Mouse (Mus musculus) layer of hippocampus, postnatal 14 days (tissue): Measurements from ENCODE around the gene Map10. TPM values are rescaled to one million over a fixed set of nuclear protein-coding genes. Genes with fewer than 3 reads are reported as not detected.

Source experiments
- DNase-seq, 2 experiments: peaks; one replicate each; pipeline ENCODE4 v3.0.0; 2021 to 2022; ENCODE audit warnings: low spot score in 2 of 2, mixed read lengths in 1 of 2
- total RNA-seq, 2 experiments: library from RNA; stranded (reverse); gene quantifications; 2 replicates each; pipeline ENCODE4 v1.2.3; 2021

Gene Map10
- total RNA-seq, 2 experiments from 2014 or later = 4.2 TPM

DNA sequence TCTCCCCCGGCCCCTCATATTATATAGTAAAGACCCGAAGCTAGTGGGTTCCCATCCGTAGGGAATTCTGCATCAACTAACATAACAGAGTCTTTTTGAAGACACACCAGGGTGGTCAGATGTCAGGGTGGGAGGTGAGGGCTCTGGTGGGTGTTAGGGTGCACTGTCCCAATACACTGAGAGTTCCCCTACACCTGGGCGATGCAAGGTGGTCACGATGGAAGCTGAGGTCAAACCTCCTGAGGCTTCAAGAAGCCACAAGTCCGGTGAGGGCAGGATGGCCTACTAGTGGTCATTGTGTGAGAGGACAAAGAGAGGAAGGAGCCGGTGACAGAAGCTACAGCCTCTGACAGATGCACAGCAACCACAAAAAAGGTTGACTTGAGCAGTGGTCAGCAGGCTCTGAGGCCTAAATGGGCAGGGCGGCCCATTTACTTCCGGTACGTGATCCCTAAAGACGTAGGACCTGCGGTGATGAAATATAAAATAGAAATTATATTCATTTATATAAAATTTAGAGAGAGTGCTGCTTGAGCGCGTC lies 389 bp upstream of the Map10 start:
- no peak for DNase-seq

DNA sequence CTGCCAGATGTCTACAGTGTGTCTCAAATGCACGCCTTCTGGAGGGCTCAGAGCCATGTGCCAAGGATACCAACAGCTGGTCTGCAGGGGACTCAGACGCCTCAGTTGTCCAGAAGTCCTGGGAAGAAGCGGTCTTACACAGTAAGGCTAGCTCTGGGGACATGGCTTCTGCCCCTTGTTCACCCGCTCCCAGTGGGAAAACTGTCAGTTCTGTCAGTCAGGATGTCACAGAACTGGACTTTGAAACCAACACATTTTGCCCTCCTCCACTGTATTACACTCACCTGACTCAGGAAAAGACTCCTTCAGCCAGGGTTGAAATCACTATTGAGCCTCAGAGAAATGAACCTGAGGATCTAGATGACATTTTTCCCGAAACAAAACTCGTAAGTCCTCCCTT lies 802 bp downstream of the Map10 start:
- DNase-seq = no peak

DNA sequence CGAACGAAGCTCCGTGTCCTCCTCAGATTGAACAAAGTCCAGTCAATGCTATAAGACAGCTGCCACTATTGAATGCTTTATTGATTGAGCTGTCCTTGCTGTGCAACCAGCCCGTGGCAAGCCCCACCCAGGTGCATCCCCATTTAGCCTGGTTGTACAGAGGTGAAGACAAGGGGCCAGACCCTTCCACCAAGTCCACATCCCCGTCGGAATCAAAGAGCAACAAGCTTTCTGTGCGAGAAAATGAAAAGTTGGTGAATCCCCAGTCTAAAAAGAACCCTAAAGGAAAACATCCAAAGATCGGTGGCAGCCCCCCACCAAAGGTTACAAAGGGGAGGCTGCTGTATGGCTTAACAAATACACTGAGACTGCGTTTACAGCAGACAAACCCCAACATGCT lies 1.3 kb downstream of the Map10 start:
- DNase-seq = no peak

DNA sequence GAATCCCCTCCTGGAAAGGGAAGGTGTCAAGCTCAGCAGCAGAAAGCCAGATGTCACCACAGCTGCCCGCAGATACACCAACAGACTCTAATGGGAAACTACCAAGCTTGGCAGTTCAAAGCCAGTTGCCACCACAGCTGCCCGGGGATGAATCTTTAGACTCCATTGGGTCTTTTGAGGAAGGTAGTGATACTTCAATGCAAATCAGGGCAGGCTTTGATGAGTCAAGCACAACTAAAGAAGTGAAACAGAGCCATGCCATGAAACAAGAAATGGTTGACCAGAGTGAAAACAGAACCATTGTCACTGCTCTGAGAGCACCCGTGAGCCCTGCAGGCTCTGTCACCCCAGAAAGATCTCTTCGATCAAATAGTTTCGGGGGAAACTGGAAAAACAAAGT lies 1.8 kb downstream of the Map10 start:
- DNase-seq = no peak

- DNase-seq = no peak
Observed at GRCm38 (mm10) chr8:125675796-125676195, 6.2 kb downstream of the Map10 start.

DNA sequence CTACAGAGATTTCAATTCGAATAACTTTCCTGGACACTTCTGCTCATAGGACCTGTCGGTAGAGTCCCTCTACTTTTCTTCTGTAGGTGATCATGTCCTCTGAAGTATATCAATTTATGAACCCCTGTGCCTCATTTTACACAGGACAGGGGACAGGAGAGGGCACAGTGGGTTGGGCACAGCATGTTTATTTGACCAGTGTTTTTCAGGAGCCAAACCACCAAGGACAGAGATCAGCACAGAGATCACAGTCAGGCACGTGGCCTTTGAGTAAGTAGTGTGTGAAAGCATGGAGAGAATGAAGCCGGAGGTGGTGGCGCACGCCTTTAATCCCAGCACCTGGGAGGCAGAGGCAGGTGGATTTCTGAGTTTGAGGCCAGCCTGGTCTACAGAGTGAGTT lies 7.9 kb downstream of the Map10 start:
- no peak for DNase-seq

DNA sequence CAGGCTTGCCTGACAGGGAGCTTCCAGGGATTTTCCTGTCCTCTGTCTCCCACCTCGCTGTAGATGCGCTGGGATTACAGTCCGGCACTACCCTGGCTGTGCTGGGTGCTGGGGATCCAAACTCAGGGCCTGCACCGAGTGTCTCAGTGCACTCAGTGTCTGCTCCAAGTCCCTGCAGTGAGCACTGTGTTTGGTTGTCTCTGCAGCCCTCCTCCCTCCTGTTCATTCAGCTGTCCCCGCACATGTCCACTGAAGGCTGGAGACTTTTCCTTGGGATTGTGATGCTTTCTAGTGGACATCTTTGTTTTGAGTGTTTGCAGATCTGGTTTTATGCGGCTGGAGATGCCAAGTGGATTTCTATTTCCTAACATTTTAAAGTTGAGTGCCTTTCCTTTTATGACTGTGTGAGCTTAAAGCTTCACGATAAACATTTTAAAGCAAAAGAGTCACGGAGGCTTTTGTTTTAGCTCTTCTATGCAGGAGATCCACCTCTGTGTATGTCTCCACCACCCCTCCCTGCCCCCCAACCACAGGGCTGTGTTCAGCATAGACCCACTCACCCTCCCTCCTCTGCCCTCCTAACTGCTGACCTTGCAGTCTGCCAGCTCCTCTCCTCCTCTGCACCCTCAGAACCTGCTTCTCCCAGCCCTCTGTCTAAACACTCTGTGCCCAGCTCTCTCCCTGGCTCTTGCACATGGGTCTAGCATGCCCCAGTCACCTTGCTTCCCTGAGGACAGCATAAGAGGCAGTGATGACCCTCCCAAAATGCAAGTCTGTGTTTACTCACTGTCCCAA lies 9.4 kb downstream of the Map10 start:
- no peak for DNase-seq

- no peak for DNase-seq
Observed at GRCm38 (mm10) chr8:125680851-125681408, 11.3 kb downstream of the Map10 start.

DNA sequence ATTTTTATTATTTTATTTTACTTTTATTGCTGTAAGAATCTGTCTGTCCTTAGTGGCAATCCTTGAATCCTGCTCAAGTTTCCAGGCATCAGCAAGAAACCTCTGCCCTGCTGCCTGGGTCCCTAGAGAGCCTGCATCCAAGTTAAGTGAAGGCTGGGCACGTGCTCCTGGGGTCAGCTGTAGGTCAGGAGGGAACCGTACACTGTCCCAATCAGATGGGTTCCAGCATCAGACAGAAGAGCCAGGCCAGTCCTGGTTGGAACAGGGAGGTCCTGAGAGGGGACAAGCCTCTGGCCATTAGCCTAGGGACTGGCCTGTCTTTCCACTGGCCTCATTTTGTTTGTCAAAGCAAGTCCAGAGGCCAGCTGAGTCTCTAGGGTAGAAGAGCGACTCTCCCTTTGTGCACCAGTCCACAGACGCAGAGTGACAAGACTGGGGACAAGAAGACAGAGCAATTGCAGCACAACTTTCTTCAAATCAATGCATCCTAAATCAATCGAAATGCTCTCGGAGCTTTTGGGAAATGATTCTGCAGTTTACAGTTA lies 15.7 kb downstream of the Map10 start:
- DNase-seq = no peak

- no peak for DNase-seq
Observed at GRCm38 (mm10) chr8:125686221-125686865, 16.7 kb downstream of the Map10 start.

- no peak for DNase-seq
Observed at GRCm38 (mm10) chr8:125690166-125690915, 20.7 kb downstream of the Map10 start.

DNA sequence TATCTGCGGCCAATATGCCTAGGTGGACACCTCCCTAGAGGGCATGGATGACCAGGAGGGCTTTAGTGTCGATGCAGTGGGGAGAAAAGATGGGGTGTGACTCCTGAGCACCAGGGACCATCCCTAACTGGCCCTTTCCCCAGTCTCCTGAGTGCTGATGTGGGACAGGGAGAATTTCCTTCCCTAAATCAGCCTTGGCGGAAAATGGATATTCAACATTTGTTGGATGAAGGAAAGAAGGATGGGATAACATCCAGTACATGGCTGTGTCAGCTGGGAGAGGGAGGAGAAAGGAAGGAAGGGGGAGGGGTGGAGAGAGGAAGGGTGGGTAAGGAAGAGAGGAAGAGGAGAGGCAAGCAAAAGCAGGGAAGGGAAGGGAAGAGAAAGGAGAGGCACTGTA lies 21.3 kb downstream of the Map10 start:
- no peak for DNase-seq

GRCm38 (mm10) chr8:125692447-125692846 lies 22.8 kb downstream of the Map10 start:
- no peak for DNase-seq

- DNase-seq = no peak
Observed at GRCm38 (mm10) chr8:125693197-125693596, 23.6 kb downstream of the Map10 start.

GRCm38 (mm10) chr8:125695951-125696350 lies 26.3 kb downstream of the Map10 start:
- DNase-seq = no peak

DNA sequence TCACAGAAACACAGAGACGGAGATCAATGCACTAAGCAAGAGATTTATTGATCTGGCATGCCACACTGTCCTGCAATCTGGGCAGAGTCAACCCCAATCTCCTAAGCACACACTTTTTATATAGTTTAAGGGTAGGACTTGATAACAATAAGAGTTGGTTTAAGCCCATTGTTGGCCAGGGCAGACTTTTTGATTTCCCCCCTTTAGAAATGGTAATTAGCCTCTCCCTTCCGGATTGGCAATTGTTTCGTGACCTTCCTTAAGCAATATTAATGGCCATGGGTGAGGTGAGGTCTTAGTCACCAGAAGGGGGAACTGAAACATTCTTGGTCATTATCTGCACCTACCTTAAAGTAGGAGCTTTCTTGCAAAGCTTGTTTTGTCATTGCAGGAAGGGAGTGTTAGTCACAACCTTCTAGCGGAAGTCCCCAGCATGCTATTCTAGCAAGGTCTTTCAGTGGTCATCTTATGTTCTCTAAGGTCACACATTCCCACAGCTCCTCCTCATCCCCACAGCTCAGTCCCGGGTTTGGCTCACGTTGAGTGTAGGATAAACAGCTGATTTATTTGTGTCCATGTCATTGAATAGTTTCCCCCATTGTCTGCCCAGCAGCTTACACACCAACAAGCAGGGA lies 29.9 kb downstream of the Map10 start:
- DNase-seq = no peak

GRCm38 (mm10) chr8:125700407-125700806 lies 30.8 kb downstream of the Map10 start:
- DNase-seq = no peak

- DNase-seq = peak in 1 of 2 experiments; percentile 40
Observed at GRCm38 (mm10) chr8:125702868-125703473, 33.4 kb downstream of the Map10 start.

DNA sequence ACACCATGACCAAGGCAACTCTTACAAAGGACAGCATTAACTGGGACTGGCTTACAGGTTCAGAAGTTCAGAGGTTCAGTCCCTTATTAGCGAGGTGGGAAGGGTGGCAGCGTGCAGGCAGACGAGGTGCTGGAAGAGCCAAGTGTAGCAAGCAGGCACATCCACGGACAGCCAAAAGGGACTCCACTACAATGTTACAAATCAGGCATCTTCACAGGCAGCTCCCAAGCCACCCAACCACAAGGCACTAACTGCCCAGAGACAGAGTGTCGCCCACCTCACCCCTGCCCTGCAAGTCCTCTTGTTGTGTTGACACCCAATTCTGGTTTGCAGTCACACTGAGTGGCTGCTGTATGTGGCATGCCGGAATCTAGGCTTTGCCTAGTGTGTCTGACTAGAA lies 34.8 kb downstream of the Map10 start:
- DNase-seq = no peak

DNA sequence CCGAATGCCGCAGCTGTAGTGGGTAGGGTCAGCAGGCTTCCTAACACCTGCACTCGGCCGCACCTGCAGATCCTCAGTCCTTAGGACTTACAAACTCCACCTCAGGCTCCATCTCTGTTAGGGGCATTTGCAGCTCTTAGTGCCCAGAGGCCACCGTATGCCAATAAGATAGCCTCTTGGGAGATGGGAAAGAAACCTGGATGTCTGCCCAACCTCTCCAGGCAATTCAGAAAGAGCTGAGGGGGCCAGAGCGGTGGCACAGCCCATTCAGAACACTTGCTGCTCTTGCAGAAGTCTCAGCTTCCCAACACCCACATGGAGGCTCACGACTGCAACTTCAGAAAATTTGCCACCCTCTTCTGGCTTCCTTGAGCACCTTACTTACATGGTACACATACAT lies 36.2 kb downstream of the Map10 start:
- DNase-seq = no peak
